Mouse (Mus musculus) urinary bladder, postnatal 25 days (tissue): ENCODE measurements at regions not wholly inside any gene's neighbourhood (a gene's known extent, or its start where the extent isn't known, plus 50 kb on each side); places are given as distances from the start of the nearest gene placed in this dataset.

Experiments used
- DNase-seq: peaks from one replicate; pipeline ENCODE4 v3.0.0; 2022; ENCODE audit warnings: low spot score

- DNase-seq: no peak
Measured at GRCm38 (mm10) chr1:90343492-90343891, 139.7 kb downstream of the Ackr3 start.

- DNase-seq: no peak
Measured at GRCm38 (mm10) chr1:90347032-90347431, 143.3 kb downstream of the Ackr3 start.

- no peak for DNase-seq
Measured at GRCm38 (mm10) chr1:90349611-90350010, 145.8 kb downstream of the Ackr3 start.

GRCm38 (mm10) chr1:90353325-90353724, 149.5 kb downstream of the Ackr3 start:
- no peak for DNase-seq

GRCm38 (mm10) chr1:90356567-90356966, 152.8 kb downstream of the Ackr3 start:
- DNase-seq: no peak

- DNase-seq: no peak
Measured at GRCm38 (mm10) chr1:90357391-90357790, 153.6 kb downstream of the Ackr3 start.

GRCm38 (mm10) chr1:90358971-90359370, 155.2 kb downstream of the Ackr3 start:
- DNase-seq: no peak

GRCm38 (mm10) chr1:90360065-90360464, 156.3 kb downstream of the Ackr3 start:
- no peak for DNase-seq

GRCm38 (mm10) chr1:90364444-90364843, 160.7 kb downstream of the Ackr3 start:
- no peak for DNase-seq

GRCm38 (mm10) chr1:90368581-90368980, 164.8 kb downstream of the Ackr3 start:
- DNase-seq: no peak

GRCm38 (mm10) chr1:90369287-90369686, 165.5 kb downstream of the Ackr3 start:
- no peak for DNase-seq

- no peak for DNase-seq
Measured at GRCm38 (mm10) chr1:90370766-90371165, 167.0 kb downstream of the Ackr3 start.

GRCm38 (mm10) chr1:90373001-90373400, 169.2 kb downstream of the Ackr3 start:
- DNase-seq: no peak

GRCm38 (mm10) chr1:90374517-90374916, 170.7 kb downstream of the Ackr3 start:
- DNase-seq: no peak

- no peak for DNase-seq
Measured at GRCm38 (mm10) chr1:90380034-90380705, 176.4 kb downstream of the Ackr3 start.

- DNase-seq: no peak
Measured at GRCm38 (mm10) chr1:90382941-90383470, 179.2 kb downstream of the Ackr3 start.

GRCm38 (mm10) chr1:90385024-90385423, 181.2 kb downstream of the Ackr3 start:
- DNase-seq: no peak

GRCm38 (mm10) chr1:90386792-90387191, 183.0 kb downstream of the Ackr3 start:
- DNase-seq: no peak

- no peak for DNase-seq
Measured at GRCm38 (mm10) chr1:90390422-90390821, 186.6 kb downstream of the Ackr3 start.

- DNase-seq: no peak
Measured at GRCm38 (mm10) chr1:90393861-90394260, 190.1 kb downstream of the Ackr3 start.

GRCm38 (mm10) chr1:90395331-90396016, 191.7 kb downstream of the Ackr3 start:
- no peak for DNase-seq

- DNase-seq: no peak
Measured at GRCm38 (mm10) chr1:90396660-90397059, 192.9 kb downstream of the Ackr3 start.

GRCm38 (mm10) chr1:90397355-90397754, 193.6 kb downstream of the Ackr3 start:
- no peak for DNase-seq
